Mouse (Mus musculus) limb, embryonic 13.5 days (tissue): Measurements from ENCODE around the gene Ifit3b. TPM values are rescaled to one million over a fixed set of nuclear protein-coding genes. Genes with fewer than 3 reads are reported as not detected.
A peak's percentile ranks its signal among the peaks of the same experiment; 100 is the strongest.

Source experiments
- ATAC-seq: fragments of 200-750 bp; cut with Nextera tagmentation; 2 replicates; pipeline ENCODE4 v1.8.0; 2017; ENCODE audit warnings: low read depth, moderate number of reproducible peaks, moderate TSS enrichment; ENCODE audit not compliant: low FRiP score
- H3K27ac ChIP-seq: fragments of 300-500 bp; sonication (generic); 2 replicates; pipeline ENCODE4 v1.5.1; 2015; ENCODE audit warnings: inconsistent platforms, mild to moderate bottlenecking, moderate library complexity
- H3K27me3 ChIP-seq: fragments of 300-500 bp; sonication (generic); 2 replicates; pipeline ENCODE4 v1.6.1; 2015; ENCODE audit warnings: mild to moderate bottlenecking, inconsistent platforms
- H3K36me3 ChIP-seq: fragments of 300-500 bp; sonication (generic); 2 replicates; pipeline ENCODE4 v1.6.1; 2015; ENCODE audit warnings: inconsistent platforms, mild to moderate bottlenecking, moderate library complexity
- H3K4me1 ChIP-seq: fragments of 300-500 bp; sonication (generic); 2 replicates; pipeline ENCODE4 v1.6.1; 2015; ENCODE audit warnings: inconsistent platforms
- H3K4me2 ChIP-seq: fragments of 300-500 bp; sonication (generic); replicated peaks from 2 replicates; pipeline ENCODE4 v1.6.1; 2015; ENCODE audit warnings: inconsistent platforms, mild to moderate bottlenecking, moderate library complexity
- H3K4me3 ChIP-seq: fragments of 300-500 bp; sonication (generic); 2 replicates; pipeline ENCODE4 v1.5.1; 2015; ENCODE audit warnings: moderate library complexity, mild to moderate bottlenecking, inconsistent platforms
- H3K9ac ChIP-seq: fragments of 300-500 bp; sonication (generic); 2 replicates; pipeline ENCODE4 v1.6.1; 2015; ENCODE audit warnings: mild to moderate bottlenecking, inconsistent platforms
- H3K9me3 ChIP-seq: fragments of 300-500 bp; sonication (generic); 2 replicates; pipeline ENCODE4 v1.6.1; 2016; ENCODE audit warnings: inconsistent platforms
- whole genome bisulfite sequencing: fragments of 180-500 bp; shearing (Covaris S2); methylation state at CpG from one replicate; pipeline ENCODE4 v1.1.7; 2015; 5-methylcytosine and 5-hydroxymethylcytosine counted together
- polyA plus RNA-seq: library from polyadenylated mRNA; unstranded; fragments of >200 nt; fragmentation: Nextera tagmentation; extraction: Ambion mirVana; gene quantifications from 2 replicates; pipeline ENCODE4 v1.2.1, GENCODE M21; 2015

The Ifit3b gene
- polyA plus RNA-seq, 1 experiment from 2014 or later: 0.70 TPM

DNA sequence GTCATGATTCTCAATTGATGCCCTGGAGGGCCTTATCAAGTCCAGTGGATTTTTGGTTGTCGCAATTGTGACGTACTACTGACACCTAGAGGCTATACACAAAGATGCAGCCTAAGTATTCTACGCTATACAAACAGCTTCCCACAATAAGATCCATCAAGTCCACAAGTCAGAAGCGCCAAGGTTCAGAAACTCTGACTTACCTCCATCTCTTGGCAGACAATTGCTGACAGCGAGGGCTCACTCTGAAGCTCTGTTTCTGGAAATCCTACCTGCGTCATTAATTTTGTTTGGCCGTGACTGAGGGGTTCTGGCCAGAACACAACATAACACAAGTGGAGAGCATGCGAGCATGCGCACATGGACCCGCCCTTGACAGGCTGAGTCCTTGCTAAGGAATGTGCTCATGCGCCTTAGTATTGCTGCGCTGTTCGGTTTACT lies 54.3 kb downstream of the Ifit3b start:
- WGBS: 15% methylated on average over 13 of the region's 13 CpGs
- Histone ChIP-seq H3K27me3 (no peaks in the 10 kb centered on the region), H3K4me3 (peak overlapping the region; percentile 32), H3K4me2 (peak overlapping the region; percentile 53), H3K36me3 (no peaks in the 10 kb centered on the region), H3K4me1 (no peaks in the 10 kb centered on the region), H3K9me3 (no peaks in the 10 kb centered on the region), H3K9ac (no peak overlapping the region), H3K27ac (no peak overlapping the region)
- ATAC-seq: peak; percentile 92

DNA sequence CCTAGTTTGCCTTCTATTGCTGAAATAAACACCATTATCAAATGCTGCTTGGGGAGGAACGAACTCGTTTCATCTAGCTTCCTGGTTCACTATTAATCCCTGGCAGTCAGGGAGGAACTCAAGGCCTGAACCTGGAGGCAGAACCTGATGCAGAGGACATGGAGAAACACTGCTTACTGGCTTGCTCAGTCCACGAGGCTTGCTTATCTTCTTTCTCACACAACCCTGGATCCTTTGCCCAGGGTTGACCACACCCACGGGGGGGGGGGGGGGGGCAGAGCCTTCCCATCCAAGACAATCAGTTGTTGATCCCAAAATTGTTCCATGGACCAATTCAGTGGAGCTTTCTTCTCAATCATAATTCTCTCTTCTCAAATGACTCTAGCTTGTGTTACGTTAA lies 55.0 kb downstream of the Ifit3b start:
- H3K4me2 ChIP-seq: peak overlapping the region; percentile 53
- WGBS: 41% methylated on average over 5 of the region's 5 CpGs
- H3K36me3 ChIP-seq: no peaks in the 10 kb centered on the region
- peak overlapping the region; percentile 32; the same call in 1 of the 2 replicates for H3K4me3 ChIP-seq
- no peaks in the 10 kb centered on the region for H3K4me1 ChIP-seq
- H3K27me3 ChIP-seq: no peaks in the 10 kb centered on the region
- no peak overlapping the region for H3K27ac ChIP-seq
- no peak overlapping the region for H3K9ac ChIP-seq
- H3K9me3 ChIP-seq: no peaks in the 10 kb centered on the region
- ATAC-seq: no peak

Other genes with a start within 250 kb of the Ifit3b start
- gene Ch25h, start 132.8 kb upstream of the Ifit3b start, polyA plus RNA-seq: 16.4 and 17.5 TPM in 2 replicates
- gene Lipa, start 80.5 kb upstream of the Ifit3b start, polyA plus RNA-seq: 42.0 and 46.0 TPM in 2 replicates
- 10.9 and 11.2 TPM in 2 replicates for gene Ifit2, start 57.3 kb upstream of the Ifit3b start, polyA plus RNA-seq
- 1.7 and 3.6 TPM in 2 replicates for gene Ifit3, start 24.4 kb upstream of the Ifit3b start, polyA plus RNA-seq
- gene Ifit1bl1, start 6.0 kb upstream of the Ifit3b start, polyA plus RNA-seq: 0.59 and 0.64 TPM in 2 replicates
- 0.23 and 0.36 TPM in 2 replicates for gene Ifit1bl2, start 32.8 kb downstream of the Ifit3b start, polyA plus RNA-seq
- gene Ifit1, start 32.9 kb downstream of the Ifit3b start, polyA plus RNA-seq: 0.60 and 0.88 TPM in 2 replicates
- gene Slc16a12, start 139.3 kb downstream of the Ifit3b start, polyA plus RNA-seq: 0.55 and 0.61 TPM in 2 replicates